Mouse (Mus musculus) left cerebral cortex, adult 2 months (tissue): ENCODE measurements at regions not wholly inside any gene's neighbourhood (a gene's known extent, or its start where the extent isn't known, plus 50 kb on each side); places are given as distances from the start of the nearest gene placed in this dataset.
A peak's percentile ranks its signal among the peaks of the same experiment; 100 is the strongest.

Experiments
- DNase-seq, 2 experiments: peaks; one replicate each; pipeline ENCODE4 v3.0.0; 2021 to 2022; ENCODE audit warnings: low spot score in 2 of 2, mixed read lengths in 1 of 2; ENCODE audit errors: extremely low spot score in 1 of 2
- H3K27ac ChIP-seq: fragments of 200-600 bp; 2 replicates; pipeline ENCODE4 v1.8.1; 2022
- H3K4me3 ChIP-seq: fragments of 200-600 bp; 2 replicates; pipeline ENCODE4 v1.8.1; 2022
- CTCF ChIP-seq: fragments of 200-600 bp; IDR thresholded peaks from 2 replicates; pipeline ENCODE4 v1.8.1; 2022; ENCODE audit warnings: antibody characterized with exemption, mild to moderate bottlenecking, moderate library complexity
- intact Hi-C: fragments of 180-260 bp; cut with DNase I; formaldehyde crosslinking; loops from one replicate; pipeline ENCODE4 v1.15.1; 2025

DNA sequence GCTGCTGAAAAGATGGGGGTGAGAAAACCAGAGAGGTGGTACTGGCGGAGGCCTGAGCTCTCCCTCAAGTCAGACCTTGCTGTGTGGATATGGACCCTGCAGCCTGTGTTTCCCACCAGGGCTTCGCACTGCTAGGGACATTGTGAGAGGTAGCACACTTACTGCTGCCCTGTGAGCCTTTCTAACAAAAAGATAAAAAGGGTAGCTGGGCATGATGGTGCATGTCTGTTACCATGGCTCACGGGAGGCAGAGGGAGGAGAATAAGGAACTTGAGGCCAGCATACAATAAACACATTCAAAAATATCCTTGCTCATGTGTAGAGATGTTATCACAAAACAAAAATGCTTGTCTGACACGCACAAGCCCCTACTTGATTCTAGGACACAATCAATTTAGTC is 82.2 kb upstream of the Arhgap24 start:
- intact Hi-C loops: no loop called here

GRCm38 (mm10) chr5:102417642-102418041 is 63.5 kb upstream of the Arhgap24 start:
- no peak overlapping the region for H3K4me3 ChIP-seq
- intact Hi-C loops: loop anchor here (5.0 kb wide), 1 partner anchor 275 kb away; no protein-coding TSS in a partner anchor
- H3K27ac ChIP-seq: no peak overlapping the region
- no peak for TF ChIP-seq CTCF
- DNase-seq: no peak

More for the DNA sequence above, 82.2 kb upstream of the Arhgap24 start:
- no peak overlapping the region for H3K4me3 ChIP-seq
- TF ChIP-seq CTCF: no peak
- no peak for DNase-seq
- no peak overlapping the region for H3K27ac ChIP-seq

GRCm38 (mm10) chr5:102419089-102419488 is 62.1 kb upstream of the Arhgap24 start:
- intact Hi-C loops: loop anchor here (5.0 kb wide), 1 partner anchor 273 kb away; no protein-coding TSS in a partner anchor
- peak; percentile 57 for TF ChIP-seq CTCF
- Histone ChIP-seq H3K27ac (no peak overlapping the region), H3K4me3 (no peak overlapping the region)
- DNase-seq: no peak

GRCm38 (mm10) chr5:102424636-102425242 is 56.5 kb upstream of the Arhgap24 start:
- no peak for DNase-seq
- no peak for TF ChIP-seq CTCF
- no peak overlapping the region for H3K27ac ChIP-seq
- no peak overlapping the region for H3K4me3 ChIP-seq
- intact Hi-C loops: no loop called here

DNA sequence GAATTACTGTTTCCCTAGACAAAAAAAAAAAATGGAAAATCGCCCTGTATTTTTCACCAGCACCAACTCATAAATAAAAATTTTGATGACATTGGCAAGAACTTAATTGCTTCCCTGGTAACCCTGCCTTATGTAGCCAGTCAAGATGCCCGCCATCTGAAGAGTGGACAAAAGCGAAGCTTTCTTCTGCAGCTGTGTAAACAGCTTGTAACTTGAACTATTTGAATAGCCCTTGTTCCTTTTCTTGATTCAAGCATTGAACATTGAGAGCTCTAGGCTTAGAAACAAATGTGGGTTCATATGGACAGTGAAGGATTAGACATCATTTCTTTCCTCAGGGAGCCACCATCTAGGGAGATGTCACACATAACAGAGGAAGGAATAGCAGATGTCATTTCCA is 52.9 kb upstream of the Arhgap24 start:
- no peak for TF ChIP-seq CTCF
- no peak overlapping the region for H3K27ac ChIP-seq
- DNase-seq: no peak
- H3K4me3 ChIP-seq: no peak overlapping the region
- intact Hi-C loops: no loop called here
